Mouse (Mus musculus): ENCODE results near the gene Cyp46a1.

Gene Cyp46a1

GRCm38 (mm10) chr12:108363796-108364195, 29.6 kb downstream of the Cyp46a1 start:
- peak; percentile 43 for DNase-seq (ENCODE audit: low read depth)

GRCm38 (mm10) chr12:108365340-108365739, 31.2 kb downstream of the Cyp46a1 start:
- DNase-seq (ENCODE audit: low read depth), result no peak

GRCm38 (mm10) chr12:108365868-108366267, 31.7 kb downstream of the Cyp46a1 start:
- DNase-seq (ENCODE audit: low read depth), result no peak

DNA sequence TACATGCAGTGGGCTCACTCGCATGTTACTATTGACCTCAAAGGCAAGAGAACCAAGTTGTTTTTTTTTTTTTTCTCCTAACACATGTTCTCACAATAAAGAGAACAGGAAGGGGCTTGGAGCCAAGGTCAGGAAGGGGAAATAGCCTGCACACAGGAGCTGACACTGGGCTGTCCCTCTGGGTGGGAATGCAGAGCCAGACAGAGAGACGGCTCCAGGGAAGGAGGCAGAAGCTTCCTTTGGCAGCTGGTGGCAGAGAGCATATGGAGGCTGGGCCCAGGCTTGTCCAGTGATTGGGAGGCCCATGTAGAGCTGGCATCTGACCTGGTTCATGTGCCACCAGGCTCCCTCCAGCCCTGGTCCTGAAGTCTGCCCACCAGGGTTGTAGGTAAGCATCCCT, 33.7 kb downstream of the Cyp46a1 start:
- DNase-seq (ENCODE audit: low read depth), result no peak

GRCm38 (mm10) chr12:108368921-108369320, 34.7 kb downstream of the Cyp46a1 start:
- DNase-seq (ENCODE audit: low read depth), result no peak

DNA sequence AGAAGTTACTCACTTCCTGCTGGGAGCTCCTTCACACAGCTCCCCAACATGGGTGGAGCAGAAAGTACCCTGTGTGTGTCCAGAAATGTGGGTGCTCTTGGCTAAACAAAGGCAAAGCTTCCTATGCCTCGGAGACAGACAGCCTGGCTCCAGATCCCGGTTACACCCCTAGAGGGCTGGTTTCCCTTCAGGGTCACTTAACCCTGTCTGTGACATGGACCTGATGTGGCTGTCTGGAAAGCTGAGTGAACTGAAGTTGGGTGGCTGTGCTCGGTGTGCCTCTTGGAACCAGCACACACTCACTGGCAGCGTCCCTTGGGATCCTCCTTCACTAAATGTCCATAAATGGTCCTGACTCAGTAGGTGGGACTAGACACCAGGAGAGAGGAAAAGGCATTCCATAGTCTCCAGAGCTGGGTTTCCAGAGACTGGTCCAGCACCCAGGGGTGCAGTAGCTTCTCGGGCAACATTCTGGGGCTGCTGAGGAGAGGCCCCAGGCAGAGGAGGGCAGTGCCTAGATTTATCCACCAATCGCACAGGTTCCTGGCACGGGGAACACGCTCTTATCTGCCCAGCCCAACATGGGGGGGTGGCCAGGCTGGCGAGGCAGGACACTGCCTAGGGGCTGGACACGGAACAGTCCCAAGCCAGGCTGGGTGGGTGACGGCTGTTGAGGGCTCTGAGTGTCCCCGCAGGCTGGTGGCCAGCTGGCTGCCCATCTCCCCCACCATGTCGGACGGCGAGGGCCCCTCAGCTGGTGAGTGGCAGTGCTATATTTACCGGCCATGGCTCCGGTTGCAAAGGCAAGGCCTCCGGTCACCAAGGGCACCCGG, 36.6 kb downstream of the Cyp46a1 start, which contains the start of gene Eml1:
Gene Eml1 (plus strand): TSS at position 362 of the 833 bp plus-strand sequence.
- DNase-seq (ENCODE audit: low read depth), result no peak

DNA sequence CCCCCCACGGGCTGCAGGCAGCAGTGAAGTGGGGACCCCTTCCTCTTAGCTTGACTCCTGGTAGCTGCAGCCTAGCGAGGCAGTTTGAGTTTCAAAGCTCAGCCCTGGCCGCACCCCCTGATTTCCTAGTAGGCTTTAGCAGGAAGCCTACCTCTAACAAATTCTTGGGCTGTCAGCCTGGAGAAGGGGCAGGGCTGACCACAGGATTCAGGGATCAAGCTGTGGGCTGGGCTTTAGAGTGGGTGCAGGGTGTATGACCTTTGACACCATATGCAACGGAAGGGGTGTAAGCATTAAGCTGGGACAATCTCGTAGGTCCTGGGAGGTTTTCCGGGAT, 37.2 kb downstream of the Cyp46a1 start:
- no peak for DNase-seq (ENCODE audit: low read depth)

GRCm38 (mm10) chr12:108372241-108372640, 38.1 kb downstream of the Cyp46a1 start:
- DNase-seq (ENCODE audit: low read depth), result no peak

- no peak for DNase-seq (ENCODE audit: low read depth)
These were observed 39.4 kb downstream of the Cyp46a1 start for GRCm38 (mm10) chr12:108373611-108374010.

DNA sequence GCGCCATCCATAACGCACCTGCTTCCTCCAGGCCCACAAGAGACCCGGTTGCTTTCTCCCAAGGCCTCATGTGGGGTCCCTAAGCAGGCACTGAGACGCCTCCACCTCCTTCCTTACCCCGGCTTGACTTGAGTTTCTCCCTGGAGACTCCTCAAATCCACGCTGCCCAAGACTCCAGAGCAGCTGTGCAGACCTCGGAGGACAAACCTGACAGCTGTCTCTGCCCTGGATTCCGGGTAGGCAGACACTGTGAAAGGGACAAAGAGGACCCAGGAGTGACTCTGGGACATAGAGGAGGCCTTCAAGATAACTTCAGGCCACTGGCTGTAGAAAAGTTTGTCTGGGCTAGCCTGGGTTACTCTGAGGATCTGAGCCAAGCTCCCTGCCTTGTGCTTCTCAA, 40.5 kb downstream of the Cyp46a1 start:
- no peak for DNase-seq (ENCODE audit: low read depth)

- no peak for DNase-seq (ENCODE audit: low read depth)
These were observed 44.4 kb downstream of the Cyp46a1 start for GRCm38 (mm10) chr12:108378379-108379133.

DNA sequence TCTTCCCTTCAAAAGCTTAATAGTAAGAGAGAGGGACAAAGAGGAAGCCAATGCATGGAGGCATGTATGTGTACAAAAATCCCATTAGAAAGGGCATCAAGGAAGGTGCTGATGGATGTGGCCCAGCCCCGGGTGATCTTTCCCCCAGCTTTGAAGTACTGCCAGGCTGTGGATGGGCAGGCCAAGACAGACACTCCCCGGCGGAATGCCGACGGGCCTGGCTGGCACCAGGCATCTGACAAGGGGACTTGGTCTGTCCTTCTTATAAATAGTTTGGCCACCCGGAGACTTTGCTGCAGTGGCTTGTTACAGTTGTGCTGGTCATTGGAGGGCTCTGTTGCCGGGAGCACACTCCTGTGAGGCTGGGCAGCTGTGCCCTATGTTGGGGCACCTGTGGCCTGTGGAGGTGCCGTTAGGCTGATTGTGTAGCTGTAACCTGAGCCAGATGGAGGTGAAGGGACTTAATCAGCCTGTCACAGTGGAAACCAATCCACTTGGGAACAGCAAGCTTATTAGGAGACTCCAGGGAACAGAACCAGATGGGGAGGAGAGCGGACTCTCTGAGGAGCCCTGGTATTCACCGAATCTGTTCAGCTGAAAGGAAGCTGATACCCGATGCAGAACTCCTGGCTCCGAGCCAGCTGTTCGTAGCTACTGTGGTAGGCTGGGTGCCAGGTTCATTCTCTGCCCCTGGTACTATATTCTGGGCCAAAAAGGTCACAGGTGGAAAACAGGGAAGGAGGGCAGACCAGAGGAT, 52.5 kb downstream of the Cyp46a1 start:
- no peak for DNase-seq (ENCODE audit: low read depth)

- DNase-seq (ENCODE audit: low read depth), result no peak
These were observed 55.5 kb downstream of the Cyp46a1 start for GRCm38 (mm10) chr12:108389718-108390117.

DNA sequence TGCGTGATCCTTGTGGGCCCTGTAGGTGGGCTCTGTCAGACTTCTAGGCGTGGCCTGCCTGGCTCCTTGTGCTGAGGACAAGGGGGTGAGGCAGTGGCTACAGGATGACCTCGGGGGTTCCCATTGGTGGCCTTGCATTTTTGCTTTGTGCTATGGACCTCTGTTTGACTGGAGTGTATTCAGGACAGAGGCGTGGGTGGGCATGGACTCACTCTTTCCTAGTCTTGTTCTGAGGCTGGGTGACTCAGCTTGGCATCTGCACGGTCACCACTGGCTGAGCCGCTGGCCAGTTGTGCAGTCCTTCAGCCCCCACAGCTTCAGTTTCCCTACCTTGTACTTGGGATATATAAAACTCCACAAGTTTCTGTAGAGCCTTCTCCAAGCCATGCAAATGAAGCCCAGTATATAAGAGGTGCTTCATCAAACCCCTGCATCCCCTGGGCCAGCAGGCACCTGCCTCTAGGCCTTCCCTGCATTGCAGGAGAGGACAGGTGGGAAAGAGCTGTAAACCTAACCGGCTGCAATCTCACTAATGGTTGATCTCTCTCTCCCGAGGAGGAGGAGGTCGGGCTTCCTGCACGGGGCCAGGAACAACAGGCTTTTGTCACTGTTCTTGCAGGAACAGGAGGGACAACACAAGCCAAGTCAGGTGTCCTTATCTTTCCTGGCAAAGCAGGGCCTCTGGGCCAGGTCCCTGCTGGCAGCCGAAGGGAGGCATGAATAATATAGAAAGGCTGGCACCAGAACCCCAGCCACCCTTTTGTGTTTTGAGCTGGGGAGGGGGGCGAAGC, 58.3 kb downstream of the Cyp46a1 start:
- DNase-seq (ENCODE audit: low read depth), result no peak

GRCm38 (mm10) chr12:108393082-108393481, 58.9 kb downstream of the Cyp46a1 start:
- DNase-seq (ENCODE audit: low read depth), result no peak

DNA sequence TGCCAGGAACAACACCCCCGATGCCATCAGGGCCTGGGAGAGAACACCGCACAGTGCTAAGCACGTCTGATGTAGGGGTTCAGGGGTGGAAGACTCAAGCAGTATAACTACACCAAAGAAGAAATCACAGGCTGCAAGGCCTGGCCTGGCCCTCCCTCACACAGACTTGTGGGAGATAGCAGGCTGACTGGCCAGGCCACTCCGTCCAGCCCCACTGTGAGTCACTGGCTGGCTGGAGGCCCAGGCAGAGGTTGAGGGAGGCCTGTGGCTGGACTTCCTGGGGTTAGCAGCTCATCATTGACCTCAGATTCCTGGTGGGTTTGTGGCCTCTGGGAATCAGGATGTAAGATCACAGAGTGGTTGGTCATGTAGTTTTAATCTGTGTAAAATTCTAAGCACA, 59.5 kb downstream of the Cyp46a1 start:
- DNase-seq (ENCODE audit: low read depth), result peak; percentile 69

GRCm38 (mm10) chr12:108394534-108395284, 60.5 kb downstream of the Cyp46a1 start:
- peak; percentile 6 for DNase-seq (ENCODE audit: low read depth)

- DNase-seq (ENCODE audit: low read depth), result no peak
These were observed 61.1 kb downstream of the Cyp46a1 start for GRCm38 (mm10) chr12:108395285-108395660.

DNA sequence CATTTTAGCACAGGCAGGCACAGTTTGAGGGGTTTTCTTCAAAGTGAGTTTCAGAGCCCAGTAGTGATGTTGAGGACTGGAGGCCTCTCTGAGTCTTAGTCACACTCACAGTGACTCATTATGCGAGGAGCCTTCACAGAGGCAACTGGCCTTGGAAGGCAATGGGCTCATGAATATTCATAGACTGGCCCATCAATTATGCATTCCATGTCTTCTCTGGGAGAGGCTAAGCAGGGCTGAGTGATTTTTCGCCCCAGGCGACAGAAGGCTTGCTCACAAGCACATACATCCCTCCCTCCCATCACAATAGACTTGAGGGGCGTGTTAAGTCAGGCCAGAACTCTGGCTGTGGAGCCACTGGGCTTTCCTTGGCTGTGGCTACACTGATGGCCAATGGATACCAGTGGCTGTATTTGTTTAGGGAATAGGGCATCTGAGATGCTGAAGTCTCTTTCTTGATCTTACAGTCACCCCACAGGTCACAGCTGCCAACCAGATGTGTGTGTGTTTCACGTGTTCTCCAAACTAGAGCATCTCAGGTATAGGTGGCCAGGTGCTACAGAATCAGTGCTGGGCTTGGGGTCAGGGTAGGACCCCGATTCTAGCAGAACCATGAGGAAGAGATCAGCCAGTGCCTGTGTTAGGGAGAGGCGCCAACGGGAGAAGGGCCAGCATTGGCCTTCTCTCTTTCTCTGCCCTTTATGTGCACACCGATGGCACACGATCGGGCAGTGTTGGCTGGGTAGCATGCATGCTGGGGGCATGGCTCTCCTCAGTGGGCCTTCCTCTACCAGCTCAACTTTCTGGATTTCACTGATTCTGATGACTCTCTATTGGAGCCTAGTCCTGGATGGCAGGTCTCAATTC, 62.1 kb downstream of the Cyp46a1 start:
- peak; percentile 6 for DNase-seq (ENCODE audit: low read depth)

- no peak for DNase-seq (ENCODE audit: low read depth)
These were observed 64.5 kb downstream of the Cyp46a1 start for GRCm38 (mm10) chr12:108398681-108399080.

All from 416B (cell line).